In the genomic region with DNA sequence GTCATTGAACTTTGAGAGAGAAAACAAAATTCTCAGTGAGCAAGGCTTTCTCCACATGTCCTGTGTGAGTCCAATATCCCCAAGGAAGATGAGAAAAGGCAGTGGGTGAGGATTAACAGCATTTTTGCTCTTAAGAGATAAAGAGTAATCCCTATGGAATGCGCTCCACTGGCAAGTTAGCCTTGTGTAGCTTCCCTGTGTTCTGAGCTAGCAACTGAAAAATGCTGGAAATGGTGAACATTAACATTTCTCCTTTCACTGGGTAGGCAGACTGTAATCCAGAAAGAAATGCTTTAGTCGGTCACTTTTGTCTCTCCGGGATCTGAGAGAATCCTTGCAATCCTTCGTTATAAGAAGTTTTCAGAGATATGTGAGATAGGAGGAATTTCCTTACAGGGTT, we compare ENCODE assay signal across 12 mouse cellular contexts.
"Had no signal": no experiment of that assay in that cellular context is flagged by ENCODE, and none has a peak within 500 bp of the region (broad histone marks: within the 10 kb centered on the region; RNA-seq: fewer than 3 reads in every experiment).

No protein-coding gene starts in this region.

- H3K4me2 ChIP-seq: liver, embryonic 12.5 days; lung, embryonic 15.5 days; midbrain, embryonic 15.5 days; neural tube, embryonic 13.5 days; stomach, embryonic 15.5 days had no signal

- ATAC-seq: liver, embryonic 12.5 days; midbrain, embryonic 15.5 days had no signal

- H3K27me3 ChIP-seq: liver, embryonic 12.5 days; lung, embryonic 15.5 days; midbrain, embryonic 15.5 days; neural tube, embryonic 13.5 days; stomach, embryonic 15.5 days had no signal

- H3K27ac ChIP-seq: layer of hippocampus, adult 2 months; limb, embryonic 10.5 days; liver, embryonic 12.5 days; midbrain, embryonic 15.5 days; neural tube, embryonic 13.5 days; stomach, embryonic 15.5 days had no signal

- H3K9ac ChIP-seq: liver, embryonic 12.5 days; lung, embryonic 15.5 days; midbrain, embryonic 15.5 days; neural tube, embryonic 13.5 days; stomach, embryonic 15.5 days had no signal

- H3K9me3 ChIP-seq: limb, embryonic 10.5 days; liver, embryonic 12.5 days; lung, embryonic 15.5 days; midbrain, embryonic 15.5 days; neural tube, embryonic 13.5 days; stomach, embryonic 15.5 days had no signal

- H3K36me3 ChIP-seq: limb, embryonic 10.5 days; liver, embryonic 12.5 days; lung, embryonic 15.5 days; midbrain, embryonic 15.5 days; neural tube, embryonic 13.5 days; stomach, embryonic 15.5 days had no signal

- H3K4me1 ChIP-seq: limb, embryonic 10.5 days; liver, embryonic 12.5 days; lung, embryonic 15.5 days; midbrain, embryonic 15.5 days; neural tube, embryonic 13.5 days; stomach, embryonic 15.5 days had no signal

- DNase-seq: kidney, postnatal 10 days; kidney, postnatal 4 days; right cerebral cortex, postnatal 14 days; thymus, adult 2 months; thymus, postnatal 25 days had no signal

- H3K4me3 ChIP-seq: layer of hippocampus, adult 2 months; limb, embryonic 10.5 days; liver, embryonic 12.5 days; lung, embryonic 15.5 days; midbrain, embryonic 15.5 days; neural tube, embryonic 13.5 days; stomach, embryonic 15.5 days had no signal
